Mouse (Mus musculus) left cerebral cortex, postnatal 14 days (tissue): ENCODE data around the gene Rab5c. TPM values are rescaled to one million over a fixed set of nuclear protein-coding genes. Genes with fewer than 3 reads are reported as not detected.
A peak's percentile ranks its signal among the peaks of the same experiment; 100 is the strongest.

Source experiments
- DNase-seq, 2 experiments: peaks; one replicate each; pipeline ENCODE4 v3.0.0; 2021 to 2022; ENCODE audit warnings: low spot score in 2 of 2, mixed read lengths in 1 of 2
- intact Hi-C: fragments of 180-260 bp; cut with DNase I; formaldehyde crosslinking; loops from one replicate; pipeline ENCODE4 v1.15.1; 2025
- total RNA-seq, 2 experiments: library from RNA; stranded (reverse); gene quantifications; 2 replicates each; pipeline ENCODE4 v1.2.3; 2021

The Rab5c gene
- total RNA-seq, 2 experiments from 2014 or later, result 159 to 161 TPM

DNA sequence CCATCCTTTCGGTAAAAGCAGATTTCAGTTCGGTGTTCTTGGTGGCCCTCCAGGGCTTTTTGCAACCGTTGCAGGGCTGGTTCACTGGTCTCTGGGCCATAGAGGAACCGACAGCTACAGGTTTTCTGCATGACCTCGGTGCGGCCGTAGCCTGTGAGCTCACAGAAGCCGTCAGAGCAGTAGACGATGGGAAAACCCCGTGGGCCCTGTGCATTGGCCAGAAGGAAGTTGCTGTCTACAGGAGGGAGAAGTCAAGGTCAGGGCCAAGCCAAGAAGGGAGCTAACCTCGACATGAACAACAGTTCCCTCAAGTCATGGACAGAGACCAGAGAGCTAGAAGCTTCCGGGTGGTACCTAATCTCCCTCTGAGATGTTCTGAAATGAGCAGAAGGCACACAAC is 19.6 kb upstream of the Rab5c start:
- no peak for DNase-seq
- intact Hi-C loops, result no loop called here

DNA sequence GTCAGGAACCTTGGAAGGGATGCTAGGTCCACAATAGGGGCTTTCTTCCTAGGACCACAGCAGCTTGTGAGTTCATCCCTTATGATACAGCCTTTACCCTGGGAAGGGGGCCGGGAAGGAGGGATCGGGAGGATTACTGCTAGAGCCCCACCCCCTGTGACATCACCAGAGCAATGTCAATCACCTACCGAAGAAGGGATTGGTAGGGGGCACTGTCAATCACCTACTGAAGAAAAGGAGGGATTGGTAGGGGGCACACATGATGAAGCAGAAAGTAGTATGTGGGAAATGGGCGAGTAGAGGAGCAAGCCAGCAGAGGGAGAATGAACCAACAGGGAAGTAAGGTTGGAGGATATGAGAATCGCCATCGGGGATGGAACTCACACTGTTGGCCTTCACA is 18.5 kb upstream of the Rab5c start:
- no peak for DNase-seq
- intact Hi-C loops, result no loop called here

DNA sequence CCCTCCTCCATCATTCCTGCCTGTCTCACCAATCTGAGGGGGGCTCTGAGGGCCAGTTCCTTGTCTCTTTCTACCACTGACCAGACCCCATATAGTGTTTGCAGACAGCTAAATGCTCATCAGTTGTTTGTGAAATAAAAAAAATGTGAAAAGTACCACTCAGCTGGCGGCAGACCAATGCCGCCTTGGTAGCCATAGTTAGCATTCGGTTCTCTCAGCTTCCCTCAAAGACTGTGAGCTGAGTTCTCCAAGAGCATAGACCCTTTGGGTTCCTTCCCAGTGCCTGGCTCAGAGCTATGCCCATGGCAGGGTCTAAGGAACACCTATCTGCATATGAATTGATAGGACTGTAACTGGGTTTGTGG is 16.7 kb upstream of the Rab5c start:
- intact Hi-C loops, result no loop called here
- peak; percentile 60 to 70 for DNase-seq

DNA sequence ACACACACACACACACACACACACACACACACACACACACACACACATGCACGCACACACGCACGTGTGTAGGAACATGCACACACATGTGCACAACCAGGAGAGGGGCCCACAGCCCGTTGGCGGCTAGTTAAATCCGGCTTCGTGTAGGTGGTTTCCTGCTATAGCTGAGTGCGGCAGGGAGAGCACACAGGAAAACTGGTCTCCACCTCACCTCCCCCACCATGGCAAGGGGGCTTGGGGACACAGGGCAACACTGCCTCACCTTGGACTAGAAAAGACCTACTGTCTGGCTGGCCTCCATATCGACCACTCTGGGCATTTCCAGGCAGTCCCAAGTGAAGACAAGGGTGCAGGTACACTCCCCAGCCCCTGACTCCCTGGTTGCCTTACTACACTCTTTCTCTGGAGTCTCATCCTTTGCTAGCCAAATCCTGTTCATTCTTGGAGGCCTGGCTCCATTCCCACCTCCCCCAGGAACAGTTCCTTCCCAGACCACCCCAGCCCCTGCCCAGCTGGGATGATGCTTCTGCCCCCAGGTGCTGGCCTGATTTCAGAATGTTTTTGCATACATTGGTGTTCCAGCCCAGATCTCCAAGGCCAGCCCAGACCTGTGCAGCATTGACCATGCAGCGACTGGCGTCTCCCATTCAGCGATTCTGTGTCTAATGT is 16.1 kb upstream of the Rab5c start:
- DNase-seq, result peak; percentile 72 to 90
- intact Hi-C loops, result no loop called here

DNA sequence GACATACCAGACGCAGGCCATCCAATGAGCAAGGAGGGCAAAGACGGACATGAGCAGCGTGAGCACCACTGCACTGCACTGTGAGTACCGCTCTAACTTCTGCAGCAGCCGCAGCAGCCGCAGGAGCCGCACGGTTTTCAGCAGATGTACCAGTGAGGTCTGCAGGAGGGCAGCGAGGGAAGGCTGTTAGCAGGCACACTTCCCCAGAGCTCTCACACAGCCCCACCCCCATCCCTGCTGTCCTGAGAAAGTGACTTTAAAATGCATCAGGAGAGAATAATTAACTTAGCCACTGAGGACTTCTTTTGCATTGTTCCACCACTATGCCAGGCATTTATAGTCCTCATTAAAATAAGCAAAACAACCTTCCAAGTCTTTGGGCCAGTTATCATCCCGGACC is 14.3 kb upstream of the Rab5c start:
- peak in 1 of 2 experiments; percentile 33 for DNase-seq
- intact Hi-C loops, result no loop called here

DNA sequence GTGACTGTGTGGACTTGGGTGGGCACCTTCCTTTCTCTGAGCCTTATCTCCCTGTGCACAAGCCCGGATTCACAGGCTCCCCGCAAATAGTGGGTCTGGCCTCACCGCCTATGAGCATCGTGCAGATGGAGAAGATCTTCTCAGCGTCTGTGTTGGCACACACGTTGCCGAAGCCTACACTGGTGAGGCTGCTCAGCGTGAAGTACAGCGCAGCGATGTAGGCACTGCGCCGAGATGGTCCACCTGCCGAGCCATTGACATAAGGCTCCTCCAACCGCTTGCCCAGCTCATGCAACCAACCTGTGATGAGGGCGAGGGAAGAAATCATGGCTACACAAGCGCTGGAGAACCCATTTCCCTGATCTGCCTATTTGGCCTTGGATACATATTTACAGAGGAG is 12.1 kb upstream of the Rab5c start:
- no peak for DNase-seq
- intact Hi-C loops, result no loop called here

DNA sequence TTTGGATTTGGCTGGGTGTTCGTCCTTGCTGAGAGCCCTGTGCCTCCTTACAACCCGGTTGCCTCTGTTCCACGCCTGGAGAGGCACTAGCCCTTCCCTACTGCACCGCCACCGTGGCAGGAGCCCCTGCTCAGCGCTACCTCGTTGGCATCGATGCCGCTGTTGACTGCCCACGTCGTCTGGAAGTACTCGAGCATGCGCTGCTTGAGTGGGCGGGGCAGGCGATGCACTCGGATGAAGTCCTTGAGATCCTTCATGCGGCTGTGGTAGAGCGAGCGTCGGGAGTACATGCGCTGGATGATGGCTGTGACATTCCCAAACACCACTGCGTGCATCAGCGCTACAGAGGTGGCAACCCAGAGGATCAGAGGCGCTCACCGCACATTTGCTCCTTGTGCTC is 11.5 kb upstream of the Rab5c start:
- intact Hi-C loops, result no loop called here

DNA sequence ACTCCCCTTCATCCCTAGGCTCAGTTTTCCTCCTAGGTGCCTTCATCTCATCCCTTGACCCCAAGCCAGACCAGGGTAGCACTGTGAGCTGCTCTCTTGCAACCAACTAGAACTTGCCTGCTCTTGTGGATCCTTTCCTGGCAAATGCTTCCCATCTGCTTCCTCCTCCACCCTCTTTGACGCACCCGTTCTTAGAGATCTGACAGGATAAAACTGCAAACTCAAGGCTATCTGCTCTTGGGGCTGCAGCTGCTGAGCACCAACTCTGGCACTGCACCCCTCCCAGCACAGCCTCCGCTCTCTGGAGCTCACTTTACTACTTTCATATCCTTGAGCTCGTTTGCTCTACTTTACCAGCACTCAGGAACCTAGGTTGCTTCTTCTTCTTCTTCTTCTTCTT is 10.6 kb upstream of the Rab5c start:
- no peak for DNase-seq

More for the DNA sequence above, 11.5 kb upstream of the Rab5c start:
- DNase-seq, result peak; percentile 37 to 75

DNA sequence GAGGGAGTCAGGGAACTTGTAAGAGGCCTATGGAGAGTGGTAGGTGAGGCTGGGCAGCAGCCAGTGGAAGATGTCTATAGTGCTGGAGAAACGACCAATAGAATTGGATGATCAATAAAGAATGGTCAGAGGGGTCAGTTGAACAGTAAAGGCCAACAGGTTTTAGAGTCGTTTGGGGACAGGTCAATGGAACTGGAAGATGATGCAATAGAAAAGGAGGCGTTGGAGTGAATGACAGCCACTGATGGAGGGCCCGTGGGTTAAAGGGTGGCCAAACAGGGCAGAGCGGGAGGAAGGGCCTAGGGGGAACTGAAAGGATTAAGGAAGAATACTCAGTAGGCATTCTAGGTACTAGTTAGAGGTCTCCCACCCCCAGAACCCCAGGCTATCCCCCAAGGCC is 9.1 kb upstream of the Rab5c start:
- DNase-seq, result no peak

More for the DNA sequence above, 10.6 kb upstream of the Rab5c start:
- intact Hi-C loops, result no loop called here

DNA sequence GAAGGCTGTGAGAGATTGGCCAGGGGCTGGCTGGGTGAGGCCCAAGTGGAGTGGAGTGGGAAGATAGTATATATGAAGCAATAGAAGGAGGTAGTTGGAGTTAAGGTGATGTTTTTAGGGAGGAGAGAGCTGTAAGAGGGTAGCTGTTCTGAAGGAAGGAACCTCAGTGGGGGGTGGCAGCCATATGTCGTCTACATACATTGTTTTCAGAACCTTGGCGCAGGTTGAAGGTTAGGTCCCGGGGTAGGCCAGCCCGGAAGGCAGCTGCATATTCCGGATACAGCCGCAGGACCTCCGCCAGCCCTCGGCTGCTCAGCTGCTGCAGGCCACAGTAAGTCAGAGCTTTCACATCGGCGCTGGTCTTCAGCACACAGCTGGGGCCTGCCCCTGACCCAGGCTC is 8.5 kb upstream of the Rab5c start:
- DNase-seq, result no peak
- intact Hi-C loops, result no loop called here

More for the DNA sequence above, 9.1 kb upstream of the Rab5c start:
- intact Hi-C loops, result no loop called here

DNA sequence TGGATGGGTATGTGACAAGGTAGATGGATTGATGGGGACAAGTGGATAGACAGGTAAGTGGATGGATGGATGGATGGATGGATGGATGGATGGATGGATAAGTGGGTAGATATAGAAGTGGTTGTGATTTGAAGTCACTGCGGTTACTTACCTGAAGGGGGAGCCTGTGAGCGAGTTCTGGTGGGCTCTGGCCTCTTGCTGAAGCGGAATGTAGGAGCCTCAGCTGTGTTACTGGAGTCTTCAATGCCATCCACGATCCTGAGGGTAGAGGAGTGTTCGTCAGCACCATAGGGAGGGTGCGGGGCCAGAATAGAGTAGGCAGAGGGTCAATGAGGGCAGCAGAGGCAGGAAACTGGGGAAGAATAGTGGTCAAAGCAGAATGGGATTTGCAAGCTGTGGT is 7.1 kb upstream of the Rab5c start:
- peak; percentile 56 to 65 for DNase-seq
- intact Hi-C loops, result no loop called here

DNA sequence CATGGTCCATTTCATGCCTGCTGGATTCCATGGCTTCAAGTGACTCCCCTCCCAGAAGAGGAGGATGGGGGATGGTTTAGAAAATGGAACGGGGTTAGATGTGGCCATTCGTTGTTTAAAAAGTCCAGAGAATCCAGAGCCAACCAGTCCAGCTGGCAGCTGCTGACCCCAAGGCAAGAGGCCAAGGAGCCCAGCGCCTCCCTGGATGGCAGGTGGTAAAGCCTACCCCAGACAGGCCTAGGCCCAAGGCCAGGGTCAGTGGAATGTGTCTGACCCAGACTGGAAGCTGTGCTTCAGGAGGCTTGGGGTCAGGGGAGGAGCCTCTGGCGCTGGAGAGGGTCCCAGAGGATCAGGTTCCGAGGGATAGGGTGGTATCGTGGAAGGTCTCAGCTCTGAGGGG is 3.3 kb upstream of the Rab5c start:
- no peak for DNase-seq
- intact Hi-C loops, result no loop called here

DNA sequence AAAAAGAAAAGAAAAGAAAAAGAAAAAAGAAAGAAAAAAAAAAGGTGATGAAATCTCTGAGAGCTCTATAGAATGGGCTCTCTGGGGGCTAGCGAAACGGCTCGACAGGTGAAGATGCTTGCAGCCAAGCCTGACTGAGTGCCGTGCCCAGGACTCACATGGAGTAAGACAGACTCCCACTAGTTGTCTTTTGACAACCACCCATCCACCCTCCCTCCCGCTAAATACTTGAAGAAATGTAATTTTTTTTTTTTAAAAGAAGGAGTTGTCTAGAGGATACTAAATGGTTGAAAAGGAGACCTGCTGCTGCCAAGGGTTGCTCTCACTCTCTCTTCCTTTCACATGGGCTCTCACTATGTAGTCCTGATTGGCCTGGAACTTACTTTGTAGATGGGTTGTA is 734 bp upstream of the Rab5c start:
- DNase-seq, result no peak
- intact Hi-C loops, result no loop called here

DNA sequence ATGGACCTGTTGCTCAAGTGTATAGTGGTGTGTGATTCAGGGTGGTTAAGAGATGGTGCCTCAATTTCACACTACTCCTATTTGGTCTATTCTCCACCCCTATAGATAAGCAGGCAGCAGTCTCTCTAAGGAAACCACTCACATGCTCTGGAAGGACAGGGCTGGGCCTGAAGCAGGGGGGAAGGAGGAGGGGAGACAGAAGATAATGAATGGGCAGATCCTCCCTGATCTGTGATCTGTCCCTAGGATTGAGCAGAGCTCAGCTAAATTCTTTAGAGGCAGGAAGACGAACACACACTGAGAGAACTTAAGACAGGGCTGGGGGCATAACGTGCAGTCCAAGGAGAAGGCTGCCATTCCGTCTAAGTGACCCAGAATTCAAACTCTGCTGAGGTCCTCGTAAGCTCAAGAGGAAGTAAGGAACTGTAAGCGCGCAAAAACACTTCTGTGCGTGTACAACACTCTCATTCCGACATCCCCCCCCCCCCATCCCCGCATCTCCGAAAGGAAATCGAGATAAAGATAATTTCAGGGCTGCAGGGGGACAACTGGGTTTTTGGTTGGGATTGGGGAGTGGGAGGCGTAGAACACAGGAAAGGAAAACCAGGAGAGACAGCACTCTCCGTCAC is 796 bp downstream of the Rab5c start:
- no peak for DNase-seq
- intact Hi-C loops, result no loop called here

DNA sequence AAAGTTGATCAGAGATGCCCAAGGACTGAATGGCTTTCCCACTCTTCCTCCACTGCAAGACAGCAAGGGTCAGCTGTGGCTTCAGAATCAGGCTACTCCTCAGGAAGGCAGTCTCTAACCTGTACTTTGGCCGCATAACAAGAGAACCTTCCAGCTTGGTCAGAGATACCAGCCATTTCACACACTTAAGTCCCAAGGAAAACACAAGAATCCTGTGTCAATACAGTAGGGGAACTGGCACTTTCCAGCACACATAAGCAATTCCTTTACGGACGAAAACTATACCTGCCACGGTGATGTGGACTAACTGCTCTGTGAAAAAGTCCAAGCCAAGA is 1.3 kb downstream of the Rab5c start:
- intact Hi-C loops, result no loop called here
- DNase-seq, result no peak

DNA sequence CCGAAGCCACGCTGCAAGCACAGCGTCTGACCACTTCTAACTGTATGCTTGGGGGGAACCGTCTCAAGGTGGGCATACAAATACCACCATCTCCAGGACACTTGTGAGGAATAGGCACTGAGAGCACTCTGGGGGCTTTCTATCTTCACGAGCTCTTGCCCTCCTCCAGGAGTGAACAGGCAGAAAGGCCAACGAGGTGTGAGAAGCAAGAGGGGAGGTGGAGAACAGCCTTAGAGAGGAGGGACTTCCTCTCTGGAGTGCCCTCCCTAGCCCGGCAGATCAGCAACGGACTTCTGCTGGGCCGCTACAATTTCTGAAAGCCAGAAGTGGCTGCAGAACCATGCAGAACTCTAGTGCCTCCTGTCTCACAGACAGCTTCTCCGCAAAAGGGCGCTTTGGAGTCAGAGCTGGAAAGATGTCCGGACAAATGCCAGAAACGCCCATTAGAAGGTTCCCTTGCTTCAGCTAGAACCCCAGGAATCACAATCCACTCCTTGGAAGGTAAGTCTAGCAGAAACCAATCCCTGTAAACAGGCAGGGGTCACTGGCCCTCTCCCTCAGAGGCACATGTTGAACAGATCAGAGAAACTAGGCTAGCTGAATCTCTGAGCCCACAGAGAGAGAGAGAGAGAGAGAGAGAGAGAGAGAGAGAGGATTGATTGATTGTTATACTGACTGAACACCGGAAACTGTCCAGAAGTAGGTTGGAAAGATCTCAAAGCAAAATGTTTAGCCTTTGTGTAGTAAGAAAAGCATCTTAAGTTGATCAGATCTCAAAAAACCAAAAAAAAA is 1.9 kb downstream of the Rab5c start:
- DNase-seq, result no peak
- intact Hi-C loops, result no loop called here

DNA sequence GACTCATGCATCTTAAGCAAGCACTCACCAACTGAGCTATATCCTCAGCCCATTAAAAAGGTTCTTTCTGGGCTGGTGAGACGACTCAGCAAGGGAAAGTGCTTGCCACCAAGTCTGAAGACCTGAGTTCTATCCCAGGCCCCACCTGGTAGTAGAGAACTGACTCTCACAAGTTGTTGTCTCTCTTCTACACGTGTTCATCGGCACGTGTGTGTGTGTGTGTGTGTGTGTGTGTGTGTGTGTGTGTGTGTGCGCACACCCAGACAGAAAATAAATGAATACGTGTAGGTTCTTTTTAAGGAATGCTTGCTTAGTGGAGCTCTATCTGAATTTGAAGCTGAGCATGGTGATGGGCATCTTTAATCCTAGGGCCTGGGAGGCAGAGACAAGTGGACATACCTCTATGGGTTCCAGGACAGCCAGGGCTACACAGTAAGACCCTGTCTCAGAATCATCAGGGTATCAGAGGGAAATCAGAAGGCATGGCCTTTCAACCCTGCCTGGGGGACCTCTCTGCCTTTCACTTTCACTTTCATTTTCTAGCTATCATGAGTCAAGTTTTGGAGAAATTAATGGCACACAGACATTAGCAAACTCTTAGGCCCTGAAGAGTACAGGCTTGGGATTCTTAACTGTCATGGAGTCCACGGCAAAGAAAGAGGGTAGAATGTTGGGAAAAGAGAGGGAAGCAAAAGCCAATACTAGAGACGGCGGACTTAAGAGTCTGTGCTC is 2.7 kb downstream of the Rab5c start:
- intact Hi-C loops, result no loop called here

DNA sequence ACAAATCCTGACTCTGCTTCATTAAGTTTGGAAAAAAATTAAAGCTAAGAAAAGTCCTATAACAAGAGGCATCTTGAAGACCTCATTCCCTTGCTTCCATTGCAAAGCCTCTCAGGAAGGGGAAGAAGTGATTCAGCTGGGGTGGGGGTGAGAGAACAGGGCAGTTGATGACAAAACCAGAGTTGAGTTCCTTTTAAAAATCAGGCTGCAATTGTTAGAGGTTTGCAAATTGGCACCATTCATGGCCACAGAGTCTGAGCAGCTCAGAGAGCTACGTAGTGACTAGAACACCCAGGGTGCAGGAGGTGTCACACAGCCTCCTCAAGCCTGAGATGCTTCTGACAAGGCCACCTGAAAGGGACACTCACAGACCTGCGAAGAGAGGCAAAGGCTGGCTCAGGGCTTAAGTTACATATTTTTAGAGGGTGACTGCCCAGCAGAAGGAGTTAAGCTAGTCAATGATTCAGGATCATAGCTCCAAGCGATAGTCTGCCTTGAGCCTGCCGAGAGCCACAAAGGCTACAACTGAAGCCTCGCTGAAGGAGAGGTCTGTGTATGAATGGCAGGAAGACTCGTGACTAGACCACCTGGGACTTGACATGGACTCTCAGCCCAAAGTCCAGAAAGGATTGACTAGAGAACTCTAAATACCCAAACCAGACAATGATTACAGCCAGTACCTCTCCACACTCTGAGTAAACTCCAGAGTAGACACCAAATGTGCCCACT is 7.4 kb downstream of the Rab5c start:
- DNase-seq, result no peak
- intact Hi-C loops, result no loop called here

More for the DNA sequence above, 2.7 kb downstream of the Rab5c start:
- DNase-seq, result no peak

DNA sequence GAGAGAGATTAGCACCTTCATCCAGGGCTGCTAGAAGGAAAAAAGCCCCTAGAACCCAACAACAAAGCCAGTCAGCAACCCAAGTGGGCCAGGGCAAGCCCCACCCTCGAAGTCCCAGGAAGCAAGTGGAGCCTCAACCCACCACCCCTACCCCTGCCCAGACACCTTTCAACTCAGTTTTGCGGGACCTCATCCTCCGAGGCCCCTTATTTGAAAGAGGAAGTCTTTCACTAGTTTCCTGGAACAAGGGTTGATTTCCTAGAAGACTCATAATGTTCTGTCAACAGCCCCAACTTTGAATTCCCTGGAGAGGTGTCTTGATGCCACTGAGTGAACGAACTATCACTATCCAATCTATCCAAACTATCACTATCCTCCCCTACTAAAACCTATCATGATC is 8.0 kb downstream of the Rab5c start:
- DNase-seq, result no peak

DNA sequence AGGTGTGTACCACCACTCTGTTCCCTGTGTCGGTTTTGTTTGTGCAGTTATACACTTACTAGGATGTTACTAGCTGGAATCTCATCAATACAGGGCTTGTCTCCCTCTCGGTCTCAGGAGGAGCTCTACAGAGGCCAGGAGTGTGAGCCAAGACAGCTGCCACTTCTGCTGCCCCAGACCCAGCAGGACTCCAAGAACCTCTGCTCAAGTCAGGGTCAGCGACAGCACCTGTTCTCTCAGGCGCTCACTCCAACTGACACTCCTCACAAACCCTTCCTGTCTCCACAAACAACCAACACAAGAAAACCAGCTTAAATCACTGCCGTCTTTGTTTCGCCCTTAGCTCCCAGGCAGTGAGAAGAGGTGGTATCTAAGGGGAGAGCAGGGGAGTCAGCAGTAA is 9.4 kb downstream of the Rab5c start:
- intact Hi-C loops, result no loop called here
- no peak for DNase-seq

More for the DNA sequence above, 8.0 kb downstream of the Rab5c start:
- intact Hi-C loops, result no loop called here
